Mouse (Mus musculus) liver, embryonic 14.5 days (tissue): ENCODE results near the gene Nrp2. TPM values are rescaled to one million over a fixed set of nuclear protein-coding genes. Genes with fewer than 3 reads are reported as not detected.

ENCODE experiments used
- ATAC-seq: fragments of 200-750 bp; cut with Nextera tagmentation; 2 replicates; pipeline ENCODE4 v1.8.0; 2017; ENCODE audit warnings: moderate number of reproducible peaks, mild to moderate bottlenecking, moderate library complexity; ENCODE audit not compliant: insufficient read depth
- DNase-seq, 3 experiments: peaks; one replicate each; pipeline ENCODE4 v3.0.0-alpha.2; 2012 to 2013; ENCODE audit warnings: low read depth in 3 of 3, low spot score in 3 of 3
- H3K27ac ChIP-seq: fragments of 300-500 bp; sonication (generic); 2 replicates; pipeline ENCODE4 v1.5.1; 2014; ENCODE audit warnings: moderate library complexity, mild to moderate bottlenecking, control low read depth, inconsistent platforms
- H3K27me3 ChIP-seq: fragments of 300-500 bp; sonication (generic); 2 replicates; pipeline ENCODE4 v1.6.1; 2014; ENCODE audit warnings: mild to moderate bottlenecking, low read length, moderate library complexity; ENCODE audit not compliant: control insufficient read depth, insufficient read depth
- H3K36me3 ChIP-seq: fragments of 300-500 bp; sonication (generic); replicated peaks from 2 replicates; pipeline ENCODE4 v1.6.1; 2014; ENCODE audit warnings: low read depth; ENCODE audit not compliant: control insufficient read depth, insufficient read depth
- H3K4me1 ChIP-seq, 2 experiments: fragments of 200-500 bp in 1 of 2; fragments of 300-500 bp in 1 of 2; sonication (generic) in 1 of 2; replicated peaks; 2 replicates each; pipeline ENCODE4 v1.6.1; 2012 to 2014; ENCODE audit warnings: antibody characterized with exemption in 1 of 2, inconsistent platforms in 1 of 2, low read length in 1 of 2; ENCODE audit not compliant: control insufficient read depth in 2 of 2, insufficient read depth in 2 of 2
- H3K4me2 ChIP-seq: fragments of 300-500 bp; sonication (generic); 2 replicates; pipeline ENCODE4 v1.6.1; 2014; ENCODE audit warnings: low read depth, mild to moderate bottlenecking, control low read depth, moderate library complexity
- H3K4me3 ChIP-seq, 2 experiments: fragments of 200-500 bp in 1 of 2; fragments of 300-500 bp in 1 of 2; sonication (generic) in 1 of 2; 2 replicates each; pipeline ENCODE4 v1.5.1; 2012 to 2014; ENCODE audit warnings: low read depth in 2 of 2, low read length in 2 of 2, mild to moderate bottlenecking in 2 of 2, control low read depth in 1 of 2, inconsistent platforms in 1 of 2, moderate library complexity in 1 of 2; ENCODE audit not compliant: insufficient read depth in 1 of 2
- H3K9ac ChIP-seq: fragments of 300-500 bp; sonication (generic); replicated peaks from 2 replicates; pipeline ENCODE4 v1.6.1; 2014; ENCODE audit warnings: mild to moderate bottlenecking, control low read depth, moderate library complexity
- H3K9me3 ChIP-seq: fragments of 300-500 bp; sonication (generic); 2 replicates; pipeline ENCODE4 v1.6.1; 2016; ENCODE audit warnings: low read length, mixed read lengths; ENCODE audit not compliant: control insufficient read depth
- CTCF ChIP-seq: IDR thresholded peaks from 2 replicates; pipeline ENCODE4 v1.5.1; 2016; ENCODE audit warnings: antibody characterized with exemption, low read depth, control low read depth
- EP300 ChIP-seq: IDR thresholded peaks from 2 replicates; pipeline ENCODE4 v1.6.1; 2016; ENCODE audit warnings: antibody characterized with exemption, low read depth
- WGBS: fragments of 180-500 bp; shearing (Covaris S2); extraction: QIAGEN DNeasy Blood & Tissue Kit; methylation state at CpG from one replicate; pipeline ENCODE4 v1.1.7; 2014; ENCODE audit not compliant: insufficient replicate concordance; 5-methylcytosine and 5-hydroxymethylcytosine counted together
- polyA plus RNA-seq, 2 experiments: library from polyadenylated mRNA; depleted of rRNA in 1 of 2; stranded (reverse) in 1 of 2; unstranded in 1 of 2; fragments of >200 nt; fragmentation: Nextera tagmentation in 1 of 2; extraction: Ambion mirVana in 1 of 2; gene quantifications; 2 replicates each; pipeline versions ENCODE4 v1.2.1 to v1.2.3; 2012 to 2014

Gene Nrp2
- polyA plus RNA-seq, 2 experiments, result 0.32 to 0.76 TPM

DNA sequence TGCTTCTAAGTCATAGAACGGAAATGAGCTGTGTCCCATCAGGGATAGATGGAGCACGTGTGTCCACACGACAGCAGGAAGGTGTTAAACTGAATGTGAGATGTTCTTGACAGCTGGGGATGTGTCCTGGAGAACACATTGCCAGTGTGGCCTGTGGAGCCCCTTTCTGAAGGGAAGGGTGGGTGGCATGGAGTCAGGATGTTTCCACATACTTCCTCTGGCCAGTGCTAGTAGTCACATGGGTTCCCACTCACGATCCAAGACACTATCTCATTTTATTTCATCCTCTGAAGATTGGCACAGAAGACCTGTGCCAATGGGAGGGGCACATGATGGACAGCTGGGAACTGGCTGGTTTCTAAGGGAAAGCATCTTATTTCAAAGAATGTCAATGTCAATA lies 75.8 kb downstream of the Nrp2 start:
- no peak overlapping the region for H3K27ac ChIP-seq
- H3K4me3 ChIP-seq, result no peak overlapping the region
- no peak for TF ChIP-seq CTCF
- TF ChIP-seq EP300, result no peak
- no peaks in the 10 kb centered on the region for H3K27me3 ChIP-seq
- H3K9me3 ChIP-seq, result no peaks in the 10 kb centered on the region
- H3K4me2 ChIP-seq, result no peak overlapping the region
- H3K36me3 ChIP-seq, result no peaks in the 10 kb centered on the region
- ATAC-seq (no peak), DNase-seq (no peak)
- no peak overlapping the region for H3K9ac ChIP-seq
- H3K4me1 ChIP-seq, result peaks cover 0 to 17% of the 10 kb centered on the region in 2 experiments; a peak in 2 of 4 replicates
- WGBS, result 45% methylated on average over 4 of the region's 4 CpGs

- TF ChIP-seq EP300, result no peak
- no peak for TF ChIP-seq CTCF
- H3K27me3 ChIP-seq, result no peaks in the 10 kb centered on the region
- H3K4me3 ChIP-seq, result no peak overlapping the region
- DNase-seq (no peak), ATAC-seq (no peak)
- no peaks in the 10 kb centered on the region for H3K36me3 ChIP-seq
- WGBS, result 50% methylated on average over 15 of the region's 15 CpGs
- no peak overlapping the region for H3K4me2 ChIP-seq
- no peaks in the 10 kb centered on the region for H3K9me3 ChIP-seq
- peaks cover 0 to 7% of the 10 kb centered on the region in 2 experiments; a peak in 2 of 4 replicates for H3K4me1 ChIP-seq
- no peak overlapping the region for H3K9ac ChIP-seq
- H3K27ac ChIP-seq, result no peak overlapping the region
Observed at GRCm38 (mm10) chr1:62780068-62780761, 77.1 kb downstream of the Nrp2 start.

DNA sequence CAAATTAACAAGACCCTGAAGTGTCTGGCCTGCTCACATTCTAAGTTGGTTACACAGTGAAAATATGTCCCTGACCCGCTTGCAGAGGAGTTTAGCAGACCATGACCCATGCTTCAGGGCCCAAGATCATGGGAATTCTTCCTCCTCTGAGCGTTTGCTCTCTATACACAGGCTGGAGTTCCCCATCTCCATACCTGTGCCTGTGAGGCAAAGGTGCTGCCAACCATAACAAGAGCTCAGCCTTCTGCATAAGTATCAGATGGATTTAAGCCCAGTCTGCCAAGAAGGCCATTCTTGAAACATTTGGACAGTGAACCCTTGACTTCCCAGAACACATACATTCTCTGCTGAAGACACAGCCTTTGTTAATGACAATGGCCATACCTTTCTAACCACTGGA lies 79.1 kb downstream of the Nrp2 start:
- Histone ChIP-seq H3K4me1 (peaks cover 0 to 3% of the 10 kb centered on the region in 2 experiments; a peak in 2 of 4 replicates), H3K4me3 (no peak overlapping the region), H3K36me3 (no peaks in the 10 kb centered on the region), H3K27ac (no peak overlapping the region), H3K4me2 (no peak overlapping the region), H3K27me3 (no peaks in the 10 kb centered on the region), H3K9ac (no peak overlapping the region), H3K9me3 (no peaks in the 10 kb centered on the region)
- 47% methylated on average over 2 of the region's 2 CpGs for WGBS
- ATAC-seq (no peak), DNase-seq (no peak)
- TF ChIP-seq CTCF (no peak), EP300 (no peak)

- ATAC-seq (no peak), DNase-seq (no peak)
- TF ChIP-seq EP300 (no peak), CTCF (no peak)
- Histone ChIP-seq H3K4me2 (no peak overlapping the region), H3K9me3 (no peaks in the 10 kb centered on the region), H3K36me3 (no peaks in the 10 kb centered on the region), H3K4me3 (no peak overlapping the region), H3K27me3 (no peaks in the 10 kb centered on the region), H3K27ac (no peak overlapping the region), H3K4me1 (peaks cover 0 to under 1% of the 10 kb centered on the region in 2 experiments; a peak in 2 of 4 replicates), H3K9ac (no peak overlapping the region)
Observed at GRCm38 (mm10) chr1:62782573-62782972, 79.5 kb downstream of the Nrp2 start.

DNA sequence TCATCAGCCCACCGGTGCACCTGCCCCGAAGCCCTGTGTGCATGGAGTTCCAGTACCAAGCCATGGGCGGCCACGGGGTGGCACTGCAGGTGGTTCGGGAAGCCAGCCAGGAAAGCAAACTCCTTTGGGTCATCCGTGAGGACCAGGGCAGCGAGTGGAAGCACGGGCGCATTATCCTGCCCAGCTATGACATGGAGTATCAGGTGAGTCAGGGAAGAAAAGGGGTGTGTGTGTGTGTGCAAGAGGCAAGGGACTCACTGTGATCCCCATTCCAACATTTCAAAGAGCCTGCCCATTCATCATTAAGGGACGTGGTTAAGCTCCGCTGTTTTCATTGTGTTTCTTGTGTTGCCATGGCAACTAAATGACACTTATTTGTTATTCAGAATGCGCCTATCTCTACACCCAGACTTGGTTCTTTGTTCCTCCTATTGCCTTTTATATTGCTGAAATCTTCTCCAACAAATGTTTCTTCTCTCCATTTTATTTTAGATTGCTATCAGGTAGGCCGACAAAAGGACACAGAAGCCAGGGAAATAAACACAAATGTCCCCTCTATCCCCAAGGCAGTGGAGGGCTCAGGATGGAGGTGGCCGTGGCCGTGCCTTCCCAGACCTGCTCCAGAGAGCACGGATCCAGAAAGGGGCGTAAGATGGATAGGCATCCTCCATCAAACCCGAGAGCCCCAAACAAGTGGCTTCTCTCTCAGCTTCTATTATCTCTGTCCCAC lies 80.4 kb downstream of the Nrp2 start:
- WGBS, result 71% methylated on average over 18 of the region's 18 CpGs
- DNase-seq, result no peak
- no peaks in the 10 kb centered on the region for H3K27me3 ChIP-seq
- H3K4me2 ChIP-seq, result no peak overlapping the region
- no peak overlapping the region for H3K27ac ChIP-seq
- H3K36me3 ChIP-seq, result no peaks in the 10 kb centered on the region
- no peak overlapping the region for H3K4me3 ChIP-seq
- H3K9me3 ChIP-seq, result no peaks in the 10 kb centered on the region
- no peaks in the 10 kb centered on the region for H3K4me1 ChIP-seq
- TF ChIP-seq EP300, result no peak
- peak; percentile 13; the same call in 1 of the 2 replicates for TF ChIP-seq CTCF
- ATAC-seq, result no peak
- H3K9ac ChIP-seq, result no peak overlapping the region
